Mouse (Mus musculus) ES-E14 (cell line): ENCODE data around the gene Pld6. TPM values are rescaled to one million over a fixed set of nuclear protein-coding genes. Genes with fewer than 3 reads are reported as not detected.
A peak's percentile ranks its signal among the peaks of the same experiment; 100 is the strongest.

Experiments used
- DNase-seq: peaks from one replicate; pipeline ENCODE4 v3.0.0-alpha.2; 2013; ENCODE audit warnings: low read depth, low spot score
- H3K27ac ChIP-seq: 2 replicates; pipeline ENCODE4 v1.5.1; 2012; ENCODE audit warnings: low read depth, mild to moderate bottlenecking, low read length, moderate library complexity, mixed read lengths; ENCODE audit not compliant: poor library complexity, insufficient read depth, severe bottlenecking
- H3K36me3 ChIP-seq: 2 replicates; pipeline ENCODE4 v1.6.1; 2012; ENCODE audit warnings: mild to moderate bottlenecking, low read length, moderate library complexity, mixed read lengths; ENCODE audit not compliant: control insufficient read depth, poor library complexity, insufficient read depth, severe bottlenecking
- H3K4me1 ChIP-seq, 2 experiments: fragments of 150-350 bp in 1 of 2; sonication (generic) in 1 of 2; 2 replicates each; pipeline ENCODE4 v1.6.1; 2012; ENCODE audit warnings: low read length in 2 of 2, mild to moderate bottlenecking in 1 of 2, mixed read lengths in 1 of 2; ENCODE audit not compliant: control insufficient read depth in 2 of 2, insufficient read depth in 2 of 2, poor library complexity in 1 of 2
- H3K4me3 ChIP-seq, 2 experiments: fragments of 150-350 bp in 1 of 2; sonication (generic) in 1 of 2; 2 replicates each; pipeline ENCODE4 v1.5.1; 2012; ENCODE audit warnings: low read length in 2 of 2, low read depth in 1 of 2, mild to moderate bottlenecking in 1 of 2, mixed read lengths in 1 of 2; ENCODE audit not compliant: insufficient read depth in 1 of 2, poor library complexity in 1 of 2, severe bottlenecking in 1 of 2
- H3K9ac ChIP-seq: 2 replicates; pipeline ENCODE4 v1.6.1; 2012; ENCODE audit warnings: low read depth, mild to moderate bottlenecking, low read length, mixed read lengths; ENCODE audit not compliant: poor library complexity, insufficient read depth, severe bottlenecking
- H3K9me3 ChIP-seq: fragments of 150-350 bp; sonication (generic); 2 replicates; pipeline ENCODE4 v1.6.1; 2012; ENCODE audit warnings: low read depth, mild to moderate bottlenecking, low read length; ENCODE audit not compliant: control insufficient read depth, insufficient read depth
- CHD2 ChIP-seq: IDR thresholded peaks from 2 replicates; pipeline ENCODE4 v1.6.1; 2014; ENCODE audit warnings: mild to moderate bottlenecking, low read depth, low read length, inconsistent platforms
- HCFC1 ChIP-seq: IDR thresholded peaks from 2 replicates; pipeline ENCODE4 v1.6.1; 2012; ENCODE audit warnings: low read length, inconsistent platforms, borderline replicate concordance; ENCODE audit not compliant: insufficient read depth
- MAFK ChIP-seq: IDR thresholded peaks from 2 replicates; pipeline ENCODE4 v1.6.1; 2014; ENCODE audit warnings: mild to moderate bottlenecking, low read depth, low read length, inconsistent platforms; ENCODE audit not compliant: insufficient read depth
- ZC3H11A ChIP-seq: IDR thresholded peaks from 2 replicates; pipeline ENCODE4 v1.6.1; 2012; ENCODE audit warnings: low read depth, mild to moderate bottlenecking, inconsistent platforms, low read length, borderline replicate concordance
- ZNF384 ChIP-seq: IDR thresholded peaks from 2 replicates; pipeline ENCODE4 v1.6.1; 2012; ENCODE audit warnings: low read depth, low read length, inconsistent platforms
- in situ Hi-C, 2 experiments: fragments of 600-800 bp; cut with MboI; formaldehyde crosslinking; loops; one replicate each; pipeline ENCODE4 v1.15.1; 2025; ENCODE audit warnings: low sequenced_read_pairs in 2 of 2, inconsistent platforms in 1 of 2; ENCODE audit not compliant: unreplicated experiment in 2 of 2
- total RNA-seq: library from RNA; depleted of rRNA; stranded (reverse); fragments of 300-350 nt; gene quantifications from 2 replicates; pipeline ENCODE4 v1.2.3, GENCODE M21; 2012

Gene Pld6
- total RNA-seq, 1 experiment: 9.0 TPM

- Histone ChIP-seq H3K36me3 (peaks cover 22% of the 10 kb centered on the region), H3K9ac (no peak overlapping the region), H3K4me1 (peaks cover 8 to 27% of the 10 kb centered on the region in 2 experiments; a peak in 3 of 4 replicates), H3K4me3 (no peak overlapping the region), H3K27ac (peak overlapping the region; percentile 76; the same call in 1 of the 2 replicates), H3K9me3 (no peaks in the 10 kb centered on the region)
- in situ Hi-C loops: no loop called here
- DNase-seq: peak; percentile 71
- no peak for TF ChIP-seq CHD2
- no peak for TF ChIP-seq ZNF384
- no peak for TF ChIP-seq ZC3H11A
- TF ChIP-seq HCFC1: no peak
- no peak for TF ChIP-seq MAFK
Measured at GRCm38 (mm10) chr11:59814311-59814710, 26.9 kb upstream of the Pld6 start.

- peaks cover 14% of the 10 kb centered on the region for H3K36me3 ChIP-seq
- DNase-seq: no peak
- H3K4me3 ChIP-seq: no peak overlapping the region
- peaks cover 8 to 31% of the 10 kb centered on the region in 2 experiments; a peak in 3 of 4 replicates for H3K4me1 ChIP-seq
- H3K9ac ChIP-seq: no peak overlapping the region; the same call in 1 of the 2 replicates
- TF ChIP-seq CHD2 (no peak; the same call in 1 of the 2 replicates), MAFK (no peak), ZNF384 (no peak), HCFC1 (no peak), ZC3H11A (no peak)
- H3K27ac ChIP-seq: peak overlapping the region; percentile 37; the same call in 1 of the 2 replicates
- in situ Hi-C loops: no loop called here
- no peaks in the 10 kb centered on the region for H3K9me3 ChIP-seq
Measured at GRCm38 (mm10) chr11:59813276-59813675, 25.8 kb upstream of the Pld6 start.

GRCm38 (mm10) chr11:59811211-59811610 is 23.8 kb upstream of the Pld6 start:
- H3K9ac ChIP-seq: peak overlapping the region; percentile 35; the same call in 1 of the 2 replicates
- H3K36me3 ChIP-seq: peaks cover 16% of the 10 kb centered on the region; the same call in 1 of the 2 replicates
- H3K4me1 ChIP-seq: peaks cover 8 to 29% of the 10 kb centered on the region in 2 experiments; a peak in 3 of 4 replicates
- TF ChIP-seq CHD2 (no peak), HCFC1 (no peak), ZNF384 (no peak), ZC3H11A (no peak), MAFK (no peak)
- peak overlapping the region; percentile 64 to 82; a peak in 3 of 4 replicates for H3K4me3 ChIP-seq
- in situ Hi-C loops: no loop called here
- H3K9me3 ChIP-seq: no peaks in the 10 kb centered on the region
- no peak overlapping the region; the same call in 1 of the 2 replicates for H3K27ac ChIP-seq
- DNase-seq: no peak

- in situ Hi-C loops: no loop called here
- Histone ChIP-seq H3K4me1 (peaks cover 8 to 27% of the 10 kb centered on the region in 2 experiments; a peak in 3 of 4 replicates), H3K9ac (peak overlapping the region; percentile 98), H3K36me3 (peaks cover 21% of the 10 kb centered on the region; the same call in 1 of the 2 replicates), H3K27ac (peak overlapping the region; percentile 92; the same call in 1 of the 2 replicates), H3K9me3 (no peaks in the 10 kb centered on the region), H3K4me3 (peak overlapping the region; percentile 64 to 82)
- TF ChIP-seq HCFC1: no peak
- no peak for TF ChIP-seq ZC3H11A
- TF ChIP-seq CHD2: no peak
- no peak for TF ChIP-seq ZNF384
- TF ChIP-seq MAFK: no peak
- DNase-seq: no peak
Measured at GRCm38 (mm10) chr11:59810480-59811158, 23.2 kb upstream of the Pld6 start.
